Mouse (Mus musculus) hindbrain, embryonic 16.5 days (tissue): ENCODE measurements around the gene Itln1. TPM values are rescaled to one million over a fixed set of nuclear protein-coding genes. Genes with fewer than 3 reads are reported as not detected.

Experiments
- ATAC-seq: fragments of 200-750 bp; cut with Nextera tagmentation; 2 replicates; pipeline ENCODE4 v1.8.0; 2017; ENCODE audit warnings: moderate TSS enrichment, moderate library complexity
- H3K27ac ChIP-seq: fragments of 300-500 bp; sonication (generic); 2 replicates; pipeline ENCODE4 v1.5.1; 2014; ENCODE audit warnings: low read depth, mild to moderate bottlenecking, control low read depth, low read length, moderate library complexity
- H3K27me3 ChIP-seq: fragments of 300-500 bp; sonication (generic); replicated peaks from 2 replicates; pipeline ENCODE4 v1.6.1; 2014; ENCODE audit warnings: low read length; ENCODE audit not compliant: control insufficient read depth, insufficient read depth
- H3K36me3 ChIP-seq: fragments of 300-500 bp; sonication (generic); 2 replicates; pipeline ENCODE4 v1.6.1; 2014; ENCODE audit warnings: mild to moderate bottlenecking, low read length, moderate library complexity, mixed read lengths; ENCODE audit not compliant: control insufficient read depth, insufficient read depth
- H3K4me1 ChIP-seq: fragments of 300-500 bp; sonication (generic); 2 replicates; pipeline ENCODE4 v1.6.1; 2014; ENCODE audit warnings: low read depth, low read length; ENCODE audit not compliant: control insufficient read depth, insufficient read depth
- H3K4me2 ChIP-seq: fragments of 300-500 bp; sonication (generic); 2 replicates; pipeline ENCODE4 v1.6.1; 2014; ENCODE audit warnings: mild to moderate bottlenecking, low read length, control low read depth, moderate library complexity
- H3K4me3 ChIP-seq: fragments of 300-500 bp; sonication (generic); 2 replicates; pipeline ENCODE4 v1.5.1; 2014; ENCODE audit warnings: mild to moderate bottlenecking, low read length, control low read depth, moderate library complexity
- H3K9ac ChIP-seq: fragments of 300-500 bp; sonication (generic); 2 replicates; pipeline ENCODE4 v1.6.1; 2014; ENCODE audit warnings: low read depth, mild to moderate bottlenecking, control low read depth, low read length, moderate library complexity
- H3K9me3 ChIP-seq: fragments of 300-500 bp; sonication (generic); 2 replicates; pipeline ENCODE4 v1.6.1; 2014; ENCODE audit warnings: mild to moderate bottlenecking, low read length, moderate library complexity; ENCODE audit not compliant: control insufficient read depth
- WGBS: fragments of 180-500 bp; shearing (Covaris S2); extraction: QIAGEN DNeasy Blood & Tissue Kit; methylation state at CpG from one replicate; pipeline ENCODE4 v1.1.7; 2014; 5-methylcytosine and 5-hydroxymethylcytosine counted together
- polyA plus RNA-seq: library from polyadenylated mRNA; unstranded; fragments of >200 nt; fragmentation: Nextera tagmentation; extraction: Ambion mirVana; gene quantifications from 2 replicates; pipeline ENCODE4 v1.2.1, GENCODE M21; 2015

Itln1 gene
- not detected in 2 replicates for polyA plus RNA-seq

- WGBS, result 100% methylated on average over 1 of the region's 1 CpGs
Measured at GRCm38 (mm10) chr1:171535194-171535593, at the start of gene Itln1. Gene Itln1, minus strand, starts transcription at chr1:171535294.

GRCm38 (mm10) chr1:171584584-171584983 is 49.5 kb upstream of the Itln1 start:
- no peak overlapping the region for H3K4me2 ChIP-seq
- 75% methylated on average over 2 of the region's 2 CpGs for WGBS

More at GRCm38 (mm10) chr1:171535194-171535593, at the start of gene Itln1:
- H3K4me3 ChIP-seq, result no peak within 1 kb of the TSS
- no peaks in the 10 kb centered on the region for H3K36me3 ChIP-seq
- no peaks in the 10 kb centered on the region for H3K4me1 ChIP-seq
- no peaks in the 10 kb centered on the region for H3K27me3 ChIP-seq
- H3K9me3 ChIP-seq, result no peaks in the 10 kb centered on the region
- no peak within 1 kb of the TSS for H3K9ac ChIP-seq
- H3K27ac ChIP-seq, result no peak within 1 kb of the TSS
- H3K4me2 ChIP-seq, result no peak within 1 kb of the TSS
- ATAC-seq, result no peak

GRCm38 (mm10) chr1:171577168-171577567 is 42.1 kb upstream of the Itln1 start:
- 89% methylated on average over 7 of the region's 7 CpGs for WGBS
- H3K9me3 ChIP-seq, result no peaks in the 10 kb centered on the region
- H3K4me3 ChIP-seq, result no peak overlapping the region
- H3K36me3 ChIP-seq, result no peaks in the 10 kb centered on the region
- no peaks in the 10 kb centered on the region for H3K27me3 ChIP-seq
- H3K27ac ChIP-seq, result no peak overlapping the region
- H3K9ac ChIP-seq, result no peak overlapping the region
- no peak overlapping the region for H3K4me2 ChIP-seq
- ATAC-seq, result no peak
- H3K4me1 ChIP-seq, result no peaks in the 10 kb centered on the region

More at GRCm38 (mm10) chr1:171584584-171584983, 49.5 kb upstream of the Itln1 start:
- Histone ChIP-seq H3K27me3 (no peaks in the 10 kb centered on the region), H3K27ac (no peak overlapping the region), H3K4me3 (no peak overlapping the region), H3K36me3 (no peaks in the 10 kb centered on the region), H3K9ac (no peak overlapping the region), H3K4me1 (no peaks in the 10 kb centered on the region), H3K9me3 (no peaks in the 10 kb centered on the region)
- ATAC-seq, result no peak

GRCm38 (mm10) chr1:171568436-171568835 is 33.3 kb upstream of the Itln1 start:
- H3K4me3 ChIP-seq, result no peak overlapping the region
- WGBS, result 60% methylated on average over 2 of the region's 2 CpGs
- no peak for ATAC-seq
- H3K27ac ChIP-seq, result no peak overlapping the region
- H3K9ac ChIP-seq, result no peak overlapping the region
- no peaks in the 10 kb centered on the region for H3K36me3 ChIP-seq
- H3K4me1 ChIP-seq, result no peaks in the 10 kb centered on the region
- H3K9me3 ChIP-seq, result no peaks in the 10 kb centered on the region
- H3K27me3 ChIP-seq, result no peaks in the 10 kb centered on the region
- no peak overlapping the region for H3K4me2 ChIP-seq

GRCm38 (mm10) chr1:171566777-171567176 is 31.7 kb upstream of the Itln1 start:
- Histone ChIP-seq H3K4me2 (no peak overlapping the region), H3K4me1 (no peaks in the 10 kb centered on the region), H3K9me3 (no peaks in the 10 kb centered on the region), H3K9ac (no peak overlapping the region), H3K4me3 (no peak overlapping the region), H3K27ac (no peak overlapping the region), H3K27me3 (no peaks in the 10 kb centered on the region), H3K36me3 (no peaks in the 10 kb centered on the region)
- 24% methylated on average over 8 of the region's 8 CpGs for WGBS
- ATAC-seq, result peak; percentile 50; the same call in 1 of the 2 replicates

GRCm38 (mm10) chr1:171565888-171566287 is 30.8 kb upstream of the Itln1 start:
- no peak for ATAC-seq
- Histone ChIP-seq H3K36me3 (no peaks in the 10 kb centered on the region), H3K27me3 (no peaks in the 10 kb centered on the region), H3K4me1 (no peaks in the 10 kb centered on the region), H3K9ac (no peak overlapping the region), H3K4me3 (no peak overlapping the region), H3K4me2 (no peak overlapping the region), H3K27ac (no peak overlapping the region), H3K9me3 (no peaks in the 10 kb centered on the region)
- 72% methylated on average over 4 of the region's 4 CpGs for WGBS

GRCm38 (mm10) chr1:171564247-171564646 is 29.2 kb upstream of the Itln1 start:
- no peaks in the 10 kb centered on the region for H3K9me3 ChIP-seq
- H3K9ac ChIP-seq, result no peak overlapping the region
- no peaks in the 10 kb centered on the region for H3K36me3 ChIP-seq
- 48% methylated on average over 3 of the region's 3 CpGs for WGBS
- no peak for ATAC-seq
- H3K4me1 ChIP-seq, result no peaks in the 10 kb centered on the region
- H3K4me3 ChIP-seq, result no peak overlapping the region
- H3K27me3 ChIP-seq, result no peaks in the 10 kb centered on the region
- H3K27ac ChIP-seq, result no peak overlapping the region
- no peak overlapping the region for H3K4me2 ChIP-seq

- WGBS, result 79% methylated on average over 2 of the region's 2 CpGs
- no peak for ATAC-seq
- H3K27ac ChIP-seq, result no peak overlapping the region
Measured at GRCm38 (mm10) chr1:171563042-171563441, 27.9 kb upstream of the Itln1 start.

GRCm38 (mm10) chr1:171561639-171562225 is 26.6 kb upstream of the Itln1 start:
- H3K27me3 ChIP-seq, result no peaks in the 10 kb centered on the region
- H3K9ac ChIP-seq, result no peak overlapping the region
- no peaks in the 10 kb centered on the region for H3K9me3 ChIP-seq
- no peaks in the 10 kb centered on the region for H3K36me3 ChIP-seq
- no peak overlapping the region for H3K27ac ChIP-seq
- H3K4me2 ChIP-seq, result no peak overlapping the region
- H3K4me3 ChIP-seq, result no peak overlapping the region
- WGBS, result 74% methylated on average over 9 of the region's 11 CpGs
- no peaks in the 10 kb centered on the region for H3K4me1 ChIP-seq
- no peak for ATAC-seq

More at GRCm38 (mm10) chr1:171563042-171563441, 27.9 kb upstream of the Itln1 start:
- Histone ChIP-seq H3K4me2 (no peak overlapping the region), H3K9me3 (no peaks in the 10 kb centered on the region), H3K9ac (no peak overlapping the region), H3K36me3 (no peaks in the 10 kb centered on the region), H3K27me3 (no peaks in the 10 kb centered on the region), H3K4me1 (no peaks in the 10 kb centered on the region), H3K4me3 (no peak overlapping the region)
